9 mouse cellular contexts compared by ENCODE assay signal in genomic region chr10:84758483-84759431, GRCm38 (mm10). TPM values are rescaled to one million over a fixed set of nuclear protein-coding genes. Genes with fewer than 3 reads are reported as not detected.
DNase-seq lines count a peak whose midpoint lies in the region; ATAC-seq and TF ChIP-seq lines count a peak whose summit lies in the region.
"Had no signal": no experiment of that assay in that cellular context is flagged by ENCODE, and none has a peak within 500 bp of the region (broad histone marks: within the 10 kb centered on the region; RNA-seq: fewer than 3 reads in every experiment).

No protein-coding gene starts in this region.

- TF ChIP-seq CTCF in liver, adult 2 months (IDR thresholded peaks at IDR 0.05; ENCODE audit: low read depth, low read length), result no peak
- no peak for TF ChIP-seq CTCF in liver, postnatal 0 days (IDR thresholded peaks at IDR 0.05; ENCODE audit: low read depth)

- no peak overlapping the region for H3K27ac ChIP-seq in liver, adult 2 months (replicated peaks; ENCODE audit: insufficient read depth, low read depth, low read length)
- no peak overlapping the region for H3K27ac ChIP-seq in liver, postnatal 0 days (ENCODE audit: low read depth)
- H3K27ac ChIP-seq in embryonic facial prominence, embryonic 11.5 days (replicated peaks; ENCODE audit: low read depth, low read length), result no peak overlapping the region
- H3K27ac ChIP-seq in intestine, embryonic 16.5 days (ENCODE audit: low read length), result no peak overlapping the region

- DNase-seq in liver, adult 2 months (ENCODE audit: extremely low read depth, low read depth, low spot score), result peak; percentile 43
- DNase-seq in liver, postnatal 0 days, result no peak
- DNase-seq in embryonic facial prominence, embryonic 11.5 days (ENCODE audit: low spot score), result peak; percentile 49
- DNase-seq in neural tube, embryonic 10.5 days (ENCODE audit: extremely low spot score, low spot score), result peak; percentile 71
- DNase-seq in Muller cell, postnatal 12 days (ENCODE audit: inconsistent ontology term), result no peak
- DNase-seq in adrenal gland, postnatal 14 days, result no peak
- DNase-seq in cerebellum, adult 11 months, result no peak

- H3K9ac ChIP-seq in liver, adult 2 months (ENCODE audit: low read depth, low read length), result no peak overlapping the region
- no peak overlapping the region for H3K9ac ChIP-seq in liver, postnatal 0 days (replicated peaks)
- H3K9ac ChIP-seq in embryonic facial prominence, embryonic 11.5 days (replicated peaks; ENCODE audit: low read length), result 0 out of 2 replicates have a peak overlapping the region, but pooled peaks have one; percentile 29
- H3K9ac ChIP-seq in intestine, embryonic 16.5 days (ENCODE audit: low read depth, low read length), result no peak overlapping the region

- no peak overlapping the region for H3K4me2 ChIP-seq in liver, postnatal 0 days (ENCODE audit: low read depth, low read length)
- peak overlapping the region; percentile 5; the same call in 1 of the 2 replicates for H3K4me2 ChIP-seq in embryonic facial prominence, embryonic 11.5 days (ENCODE audit: low read depth, low read length)
- H3K4me2 ChIP-seq in intestine, embryonic 16.5 days (ENCODE audit: low read depth, low read length), result peak overlapping the region; percentile 34; the same call in 1 of the 2 replicates

- H3K4me1 ChIP-seq in liver, adult 2 months (ENCODE audit: control insufficient read depth, insufficient read depth, low read length), result peaks cover 5% of the 10 kb centered on the region; the same call in 1 of the 2 replicates
- peaks cover 18% of the 10 kb centered on the region for H3K4me1 ChIP-seq in liver, postnatal 0 days (ENCODE audit: insufficient read depth)
- peaks cover 4% of the 10 kb centered on the region for H3K4me1 ChIP-seq in embryonic facial prominence, embryonic 11.5 days (ENCODE audit: control insufficient read depth, insufficient read depth, low read length)
- H3K4me1 ChIP-seq in intestine, embryonic 16.5 days (ENCODE audit: control insufficient read depth, insufficient read depth, low read length), result peaks cover 44% of the 10 kb centered on the region

- peaks cover 42% of the 10 kb centered on the region for H3K27me3 ChIP-seq in liver, adult 2 months (ENCODE audit: control insufficient read depth, insufficient read depth, low read length)
- peaks cover 96% of the 10 kb centered on the region for H3K27me3 ChIP-seq in liver, postnatal 0 days (ENCODE audit: insufficient read depth, low read length)
- peaks cover 61% of the 10 kb centered on the region for H3K27me3 ChIP-seq in embryonic facial prominence, embryonic 11.5 days (ENCODE audit: control insufficient read depth, insufficient read depth, low read length)
- peaks cover 74% of the 10 kb centered on the region for H3K27me3 ChIP-seq in intestine, embryonic 16.5 days (replicated peaks; ENCODE audit: control insufficient read depth, insufficient read depth, low read length)

- H3K4me3 ChIP-seq in liver, adult 2 months (ENCODE audit: insufficient read depth, low read depth, low read length), result no peak overlapping the region
- no peak overlapping the region for H3K4me3 ChIP-seq in liver, postnatal 0 days (ENCODE audit: low read depth, low read length)
- H3K4me3 ChIP-seq in embryonic facial prominence, embryonic 11.5 days (ENCODE audit: low read depth, low read length), result no peak overlapping the region
- H3K4me3 ChIP-seq in intestine, embryonic 16.5 days (ENCODE audit: low read length), result peak overlapping the region; percentile 18

- no peaks in the 10 kb centered on the region for H3K9me3 ChIP-seq in liver, postnatal 0 days (ENCODE audit: low read length)
- H3K9me3 ChIP-seq in embryonic facial prominence, embryonic 11.5 days (replicated peaks; ENCODE audit: control insufficient read depth, low read length), result no peaks in the 10 kb centered on the region
- no peaks in the 10 kb centered on the region for H3K9me3 ChIP-seq in intestine, embryonic 16.5 days (ENCODE audit: control insufficient read depth, low read length)

- WGBS in liver, adult 2 months, result 5% methylated on average over 51 of the region's 51 CpGs
- 2% methylated on average over 51 of the region's 51 CpGs for WGBS in liver, postnatal 0 days (ENCODE audit: insufficient replicate concordance)
- WGBS in embryonic facial prominence, embryonic 11.5 days, result under 1% methylated on average over 51 of the region's 51 CpGs
- WGBS in intestine, embryonic 16.5 days, result 4% methylated on average over 51 of the region's 51 CpGs

- no peak for TF ChIP-seq POLR2A in liver, adult 2 months (IDR thresholded peaks at IDR 0.05; ENCODE audit: extremely low read depth, insufficient read depth, low read length)

- no peak for ATAC-seq in liver, postnatal 0 days
- no peak for ATAC-seq in embryonic facial prominence, embryonic 11.5 days (replicated peaks; ENCODE audit: insufficient number of reproducible peaks, low FRiP score, low TSS enrichment, low read depth)
- no peak for ATAC-seq in intestine, embryonic 16.5 days
- ATAC-seq: Patski had no signal

- TF ChIP-seq EP300 in liver, postnatal 0 days (IDR thresholded peaks at IDR 0.05; ENCODE audit: low read depth), result no peak

- H3K79me2 ChIP-seq in liver, adult 2 months (ENCODE audit: control insufficient read depth, insufficient read depth, low read length), result no peaks in the 10 kb centered on the region

- H3K36me3 ChIP-seq in liver, adult 2 months (ENCODE audit: control insufficient read depth, insufficient read depth, low read length), result no peaks in the 10 kb centered on the region
- no peaks in the 10 kb centered on the region for H3K36me3 ChIP-seq in liver, postnatal 0 days (replicated peaks; ENCODE audit: insufficient read depth, low read length)
- H3K36me3 ChIP-seq in embryonic facial prominence, embryonic 11.5 days (replicated peaks; ENCODE audit: control insufficient read depth, insufficient read depth, low read depth, low read length), result no peaks in the 10 kb centered on the region
- no peaks in the 10 kb centered on the region for H3K36me3 ChIP-seq in intestine, embryonic 16.5 days (ENCODE audit: control insufficient read depth, insufficient read depth, low read length)

RNA-seq across cellular contexts. Expression of gene Rfx4, which starts 2.9 kb away (rescaled TPM):
- total RNA-seq in liver, adult 2 months (2014; rRNA removed), result 0.81 and 1.8 TPM in 2 replicates
- polyA plus RNA-seq in liver, adult 2 months (2012; rRNA removed), result 5.1 and 6.1 TPM in 2 replicates
- not detected in 2 replicates for polyA plus RNA-seq in liver, postnatal 0 days (2015; fragmentation: Nextera tagmentation; extraction: Ambion mirVana)
- 4.8 and 5.2 TPM in 2 replicates for polyA plus RNA-seq in embryonic facial prominence, embryonic 11.5 days (2014; fragmentation: Nextera tagmentation; extraction: Ambion mirVana)
- polyA plus RNA-seq in intestine, embryonic 16.5 days (2015; fragmentation: Nextera tagmentation; extraction: Ambion mirVana), result not detected in 2 replicates
- 0.63 and 1.1 TPM in 2 replicates for total RNA-seq in adrenal gland, postnatal 14 days (2021)

Comparison
In these comparisons a context has a peak if more than half of its experiments do, and no peak if none do; other contexts are left out.
1. DNase-seq: peak in liver, adult 2 months (single experiment), embryonic facial prominence, embryonic 11.5 days (single experiment) and neural tube, embryonic 10.5 days (single experiment); none in liver, postnatal 0 days (single experiment), Muller cell, postnatal 12 days (single experiment), adrenal gland, postnatal 14 days (single experiment) and cerebellum, adult 11 months (single experiment).